Mouse (Mus musculus): ENCODE measurements around the gene Prpf19. TPM values are rescaled to one million over a fixed set of nuclear protein-coding genes. Genes with fewer than 3 reads are reported as not detected.

The Prpf19 gene
- 146 and 181 TPM in 2 replicates for polyA plus RNA-seq (2012; rRNA removed)

DNA sequence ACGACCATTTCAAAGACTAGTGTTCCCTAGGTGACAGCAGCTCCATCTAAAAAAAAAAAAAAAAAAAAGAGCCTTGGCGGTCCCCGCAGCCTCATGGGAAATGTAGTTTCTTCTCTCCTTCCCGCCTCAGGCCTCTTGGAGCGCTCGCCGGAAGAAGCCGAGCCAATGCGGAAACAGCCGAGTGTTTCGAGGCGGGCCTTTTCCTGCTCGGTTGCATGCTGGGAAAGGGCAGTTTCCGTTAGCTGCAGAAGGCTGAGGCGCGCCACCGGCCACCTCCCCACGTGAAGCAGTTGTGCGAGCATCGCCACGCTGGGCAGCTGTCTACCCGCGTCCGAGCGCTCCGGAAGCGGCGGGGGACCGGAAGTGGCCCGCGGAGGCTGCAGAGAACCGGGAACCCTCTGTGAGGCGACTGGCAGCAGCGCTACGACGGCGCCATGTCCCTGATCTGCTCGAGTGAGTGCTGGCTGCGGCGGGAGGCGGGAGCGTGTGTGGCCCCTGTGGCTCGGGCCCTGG lies at the start of gene Prpf19:
TSS of gene Prpf19 (plus strand) at position 216 of the 513 bp plus-strand sequence.
- Histone ChIP-seq H3K36me3 (ENCODE audit: control insufficient read depth, insufficient read depth, low read length) (peaks cover 12% of the 10 kb centered on the region), H3K27ac (ENCODE audit: insufficient read depth, low read length) (peak within 1 kb of the TSS; percentile 87), H3K27me3 (ENCODE audit: control insufficient read depth, insufficient read depth, low read length) (no peaks in the 10 kb centered on the region), H3K4me1 (ENCODE audit: control insufficient read depth, insufficient read depth, insufficient read length) (peaks cover 3% of the 10 kb centered on the region), H3K4me3 (ENCODE audit: extremely low read depth, insufficient read depth, insufficient read length) (peak within 1 kb of the TSS; percentile 97)
- DNase-seq (ENCODE audit: low read depth in 1 of 2, low spot score in 2 of 2): peak; percentile 90 to 97
- WGBS: under 1% methylated on average over 43 of the region's 43 CpGs
- TF ChIP-seq CTCF (IDR thresholded peaks at IDR 0.05; ENCODE audit: extremely low read depth, insufficient read depth, insufficient read length, insufficient replicate concordance) (no peak), POLR2A (IDR thresholded peaks at IDR 0.05; ENCODE audit: low read depth, low read length) (peak; percentile 64)

DNA sequence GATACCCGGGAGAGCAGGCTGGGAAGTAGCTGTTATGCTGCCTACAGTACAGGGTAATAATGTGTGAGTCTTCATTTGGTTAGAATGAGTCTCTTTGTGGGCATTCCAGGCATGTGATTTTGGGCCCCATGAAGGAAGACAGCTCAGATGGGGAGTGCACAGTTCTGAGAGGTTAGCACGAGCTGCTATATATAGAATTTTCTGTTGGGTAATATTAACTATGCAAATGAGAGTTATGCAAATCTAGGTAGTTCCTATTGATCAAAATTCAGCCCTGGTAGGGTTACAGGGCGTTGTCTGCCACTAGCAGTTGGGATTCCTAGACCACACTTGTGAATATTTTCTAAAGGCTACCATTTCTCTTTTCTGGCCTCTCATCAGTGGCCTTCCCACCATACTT lies 49.6 kb upstream of the Prpf19 start:
- TF ChIP-seq POLR2A (IDR thresholded peaks at IDR 0.05; ENCODE audit: low read depth, low read length) (no peak), CTCF (IDR thresholded peaks at IDR 0.05; ENCODE audit: extremely low read depth, insufficient read depth, insufficient read length, insufficient replicate concordance) (no peak)
- WGBS: 50% methylated on average over 3 of the region's 3 CpGs

DNA sequence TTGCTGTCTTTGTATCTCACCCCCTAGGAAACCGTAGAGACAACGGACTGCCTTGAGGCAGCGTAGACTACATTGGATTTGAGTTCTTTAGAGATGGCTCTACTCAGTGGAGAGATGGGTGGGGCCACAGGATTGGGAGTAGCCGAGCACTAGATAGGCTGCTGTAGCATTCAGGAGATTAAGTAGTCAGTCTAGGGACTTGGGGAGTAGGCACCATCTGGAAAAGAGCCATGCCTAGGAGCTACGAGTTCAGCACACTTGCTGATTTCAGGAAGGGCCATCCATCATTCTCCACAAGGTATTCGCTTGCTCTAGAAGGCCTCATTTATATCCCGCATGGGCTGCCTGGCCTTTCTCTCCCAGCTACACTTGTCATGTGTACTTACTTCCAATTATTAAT lies 48.9 kb upstream of the Prpf19 start:
- no peaks in the 10 kb centered on the region; the same call in 1 of the 2 replicates for H3K36me3 ChIP-seq (ENCODE audit: control insufficient read depth, insufficient read depth, low read length)
- TF ChIP-seq CTCF (IDR thresholded peaks at IDR 0.05; ENCODE audit: extremely low read depth, insufficient read depth, insufficient read length, insufficient replicate concordance): no peak
- no peak for TF ChIP-seq POLR2A (IDR thresholded peaks at IDR 0.05; ENCODE audit: low read depth, low read length)
- no peak overlapping the region for H3K27ac ChIP-seq (ENCODE audit: insufficient read depth, low read length)
- H3K4me1 ChIP-seq (ENCODE audit: control insufficient read depth, insufficient read depth, insufficient read length): peaks cover 30% of the 10 kb centered on the region
- no peaks in the 10 kb centered on the region for H3K27me3 ChIP-seq (ENCODE audit: control insufficient read depth, insufficient read depth, low read length)
- WGBS: 89% methylated on average over 7 of the region's 7 CpGs
- no peak overlapping the region for H3K4me3 ChIP-seq (ENCODE audit: extremely low read depth, insufficient read depth, insufficient read length)
- DNase-seq (ENCODE audit: low read depth in 1 of 2, low spot score in 2 of 2): no peak

More for the DNA sequence above, 49.6 kb upstream of the Prpf19 start:
- H3K4me1 ChIP-seq (ENCODE audit: control insufficient read depth, insufficient read depth, insufficient read length): peaks cover 30% of the 10 kb centered on the region
- peak in 1 of 2 experiments; percentile 39 for DNase-seq (ENCODE audit: low read depth in 1 of 2, low spot score in 2 of 2)
- no peak overlapping the region for H3K4me3 ChIP-seq (ENCODE audit: extremely low read depth, insufficient read depth, insufficient read length)
- H3K36me3 ChIP-seq (ENCODE audit: control insufficient read depth, insufficient read depth, low read length): no peaks in the 10 kb centered on the region; the same call in 1 of the 2 replicates
- H3K27me3 ChIP-seq (ENCODE audit: control insufficient read depth, insufficient read depth, low read length): no peaks in the 10 kb centered on the region
- H3K27ac ChIP-seq (ENCODE audit: insufficient read depth, low read length): no peak overlapping the region

DNA sequence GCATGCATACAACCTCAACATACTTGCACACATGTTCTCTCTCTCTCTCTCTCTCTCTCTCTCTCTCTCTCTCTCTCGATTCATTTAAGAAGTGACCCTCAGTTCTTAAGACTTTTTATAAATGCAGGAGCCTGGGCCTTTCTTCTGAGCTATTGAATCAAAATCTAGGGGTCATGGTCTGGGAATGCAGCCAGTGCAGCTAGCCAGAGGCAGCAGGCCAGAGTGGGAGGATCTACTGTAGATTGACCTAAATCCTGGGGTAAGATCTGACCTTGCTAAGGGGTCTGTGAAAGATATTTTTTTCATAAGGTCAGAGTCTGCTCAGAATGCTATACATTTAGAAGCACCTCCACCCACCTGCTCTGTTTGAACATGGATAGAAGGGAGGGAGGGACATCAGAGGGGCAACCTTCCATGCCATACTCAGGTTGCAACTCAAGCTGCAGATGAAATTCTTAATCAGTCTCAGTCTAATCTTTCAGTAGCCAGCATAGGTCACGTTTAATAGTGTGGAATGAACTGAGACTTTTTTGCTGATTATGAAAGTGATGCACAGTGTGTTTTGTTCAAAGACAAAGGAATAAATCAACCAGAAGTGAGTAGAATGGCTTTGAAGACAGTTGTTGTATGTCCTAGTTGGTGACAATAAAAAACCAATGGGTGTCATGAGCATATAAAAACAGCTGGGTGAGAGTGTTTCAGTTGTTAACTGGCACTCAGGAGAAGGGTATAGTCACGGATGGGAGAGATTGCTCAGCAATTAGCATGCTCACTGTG lies 47.5 kb upstream of the Prpf19 start:
- no peak for DNase-seq (ENCODE audit: low read depth in 1 of 2, low spot score in 2 of 2)
- H3K4me1 ChIP-seq (ENCODE audit: control insufficient read depth, insufficient read depth, insufficient read length): peaks cover 25% of the 10 kb centered on the region
- WGBS: 73% methylated on average over 3 of the region's 3 CpGs
- no peak for TF ChIP-seq CTCF (IDR thresholded peaks at IDR 0.05; ENCODE audit: extremely low read depth, insufficient read depth, insufficient read length, insufficient replicate concordance)
- TF ChIP-seq POLR2A (IDR thresholded peaks at IDR 0.05; ENCODE audit: low read depth, low read length): no peak
- H3K27me3 ChIP-seq (ENCODE audit: control insufficient read depth, insufficient read depth, low read length): no peaks in the 10 kb centered on the region
- H3K4me3 ChIP-seq (ENCODE audit: extremely low read depth, insufficient read depth, insufficient read length): no peak overlapping the region
- no peak overlapping the region for H3K27ac ChIP-seq (ENCODE audit: insufficient read depth, low read length)
- H3K36me3 ChIP-seq (ENCODE audit: control insufficient read depth, insufficient read depth, low read length): no peaks in the 10 kb centered on the region; the same call in 1 of the 2 replicates

DNA sequence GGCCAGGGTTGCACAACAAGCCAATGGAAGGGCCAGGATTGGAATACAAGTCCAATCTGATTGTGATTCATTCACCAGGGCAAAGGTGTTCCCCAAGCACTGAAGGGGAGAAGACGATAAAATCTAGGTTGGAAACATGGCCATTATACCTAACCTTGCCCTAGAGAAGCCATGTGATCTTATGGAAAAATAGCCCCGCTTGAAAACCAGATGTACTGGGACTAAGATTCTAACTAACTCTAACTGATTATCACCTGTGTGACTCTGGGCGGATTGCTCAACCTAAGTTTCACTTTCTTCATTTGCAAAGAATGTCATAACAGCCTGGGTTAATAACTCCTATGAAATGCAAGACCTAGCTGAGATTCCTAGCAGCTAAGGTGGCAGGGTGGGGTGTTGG lies 39.6 kb upstream of the Prpf19 start:
- no peak overlapping the region for H3K27ac ChIP-seq (ENCODE audit: insufficient read depth, low read length)
- H3K4me3 ChIP-seq (ENCODE audit: extremely low read depth, insufficient read depth, insufficient read length): no peak overlapping the region
- TF ChIP-seq CTCF (IDR thresholded peaks at IDR 0.05; ENCODE audit: extremely low read depth, insufficient read depth, insufficient read length, insufficient replicate concordance) (no peak), POLR2A (IDR thresholded peaks at IDR 0.05; ENCODE audit: low read depth, low read length) (no peak)
- H3K27me3 ChIP-seq (ENCODE audit: control insufficient read depth, insufficient read depth, low read length): no peaks in the 10 kb centered on the region
- H3K4me1 ChIP-seq (ENCODE audit: control insufficient read depth, insufficient read depth, insufficient read length): no peaks in the 10 kb centered on the region; the same call in 1 of the 2 replicates
- WGBS: 86% methylated on average over 3 of the region's 3 CpGs
- H3K36me3 ChIP-seq (ENCODE audit: control insufficient read depth, insufficient read depth, low read length): peaks cover 4% of the 10 kb centered on the region; the same call in 1 of the 2 replicates
- DNase-seq (ENCODE audit: low read depth in 1 of 2, low spot score in 2 of 2): no peak

DNA sequence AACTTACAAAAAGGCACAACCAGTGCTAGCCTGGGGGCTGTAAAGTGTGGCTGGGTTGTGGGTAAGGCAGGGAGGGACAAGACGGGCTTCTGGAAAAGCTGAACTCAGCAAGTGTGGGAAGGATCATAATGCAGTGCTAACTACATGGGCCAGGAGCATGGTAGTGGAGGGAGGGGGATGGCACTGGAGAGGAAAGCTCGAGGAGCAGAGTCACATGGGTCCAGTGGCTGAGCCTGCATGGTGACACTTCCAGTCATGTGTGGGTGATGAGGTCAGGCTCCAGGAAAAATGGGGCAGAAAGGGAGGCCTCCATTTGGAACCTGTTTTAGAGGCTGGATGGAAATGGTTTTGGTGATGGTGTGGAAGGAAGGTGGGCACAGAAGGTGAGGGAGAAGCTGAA lies 38.5 kb upstream of the Prpf19 start:
- 65% methylated on average over 2 of the region's 2 CpGs for WGBS
- no peak for DNase-seq (ENCODE audit: low read depth in 1 of 2, low spot score in 2 of 2)
- no peaks in the 10 kb centered on the region; the same call in 1 of the 2 replicates for H3K4me1 ChIP-seq (ENCODE audit: control insufficient read depth, insufficient read depth, insufficient read length)
- H3K36me3 ChIP-seq (ENCODE audit: control insufficient read depth, insufficient read depth, low read length): peaks cover 4% of the 10 kb centered on the region; the same call in 1 of the 2 replicates
- no peak overlapping the region for H3K27ac ChIP-seq (ENCODE audit: insufficient read depth, low read length)
- TF ChIP-seq CTCF (IDR thresholded peaks at IDR 0.05; ENCODE audit: extremely low read depth, insufficient read depth, insufficient read length, insufficient replicate concordance): no peak
- no peak for TF ChIP-seq POLR2A (IDR thresholded peaks at IDR 0.05; ENCODE audit: low read depth, low read length)
- H3K27me3 ChIP-seq (ENCODE audit: control insufficient read depth, insufficient read depth, low read length): no peaks in the 10 kb centered on the region
- H3K4me3 ChIP-seq (ENCODE audit: extremely low read depth, insufficient read depth, insufficient read length): no peak overlapping the region

Measured in spleen, adult 2 months (tissue).